Mouse (Mus musculus): ENCODE measurements around the gene Pip5k1c.

The Pip5k1c gene

DNA sequence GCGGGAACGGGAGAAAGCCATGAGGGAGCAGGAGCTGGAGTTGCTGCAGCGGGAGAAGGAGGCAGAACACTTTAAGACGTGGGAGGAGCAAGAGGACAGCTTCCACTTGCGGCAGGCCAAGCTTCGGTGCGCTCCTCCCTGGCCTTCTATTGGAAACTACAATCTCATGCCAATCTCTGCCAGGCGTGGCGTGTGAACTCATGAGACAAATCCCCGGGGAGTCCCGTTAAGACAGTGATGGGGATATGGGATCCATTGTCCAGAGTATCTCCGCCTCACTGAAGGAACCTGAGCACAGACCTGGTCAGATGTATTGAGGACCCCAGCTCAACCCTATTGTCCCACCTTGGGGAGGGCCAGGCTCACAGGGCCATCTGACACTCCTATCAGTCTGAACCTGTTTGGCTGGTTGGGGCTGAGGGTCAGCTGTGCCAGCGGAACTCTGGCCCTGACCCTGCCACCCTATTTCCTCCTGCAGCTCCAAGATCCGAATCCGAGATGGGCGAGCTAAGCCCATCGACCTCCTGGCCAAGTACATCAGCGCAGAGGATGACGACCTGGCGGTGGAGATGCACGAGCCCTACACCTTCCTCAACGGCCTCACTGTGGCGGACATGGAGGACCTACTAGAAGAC is 30.5 kb downstream of the Pip5k1c start:
- DNase-seq (ENCODE audit: low read depth), result no peak

DNA sequence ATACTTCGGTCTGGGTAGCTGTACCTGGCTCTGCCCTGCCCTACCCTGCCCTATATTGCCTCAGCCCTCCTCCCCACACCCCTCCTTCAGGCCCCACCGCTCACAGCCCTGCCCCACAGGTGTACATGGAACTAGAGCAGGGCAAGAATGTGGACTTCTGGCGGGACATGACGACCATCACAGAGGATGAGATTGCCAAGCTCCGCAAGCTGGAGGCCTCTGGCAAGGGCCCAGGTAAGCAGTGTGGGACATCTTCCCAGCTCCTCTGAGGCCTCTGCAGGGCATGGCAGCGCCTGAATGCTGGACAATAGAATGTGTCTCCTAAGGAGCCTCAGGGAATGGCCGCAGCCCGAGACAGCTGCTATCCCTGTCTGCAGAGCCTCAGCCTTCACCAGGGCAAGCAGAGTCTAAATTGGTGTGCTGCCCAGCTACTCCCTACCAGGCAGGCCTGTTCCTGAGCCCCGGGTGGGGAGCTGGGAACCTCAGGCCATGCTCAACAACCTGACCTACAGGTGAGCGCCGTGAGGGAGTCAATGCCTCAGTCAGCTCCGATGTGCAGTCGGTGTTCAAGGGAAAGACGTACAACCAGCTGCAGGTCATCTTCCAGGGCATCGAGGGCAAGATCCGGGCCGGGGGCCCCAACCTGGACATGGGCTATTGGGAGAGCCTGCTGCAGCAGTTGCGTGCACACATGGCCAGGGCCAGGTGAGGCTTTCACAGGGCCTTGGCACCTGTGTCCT is 31.2 kb downstream of the Pip5k1c start:
- no peak for DNase-seq (ENCODE audit: low read depth)

DNA sequence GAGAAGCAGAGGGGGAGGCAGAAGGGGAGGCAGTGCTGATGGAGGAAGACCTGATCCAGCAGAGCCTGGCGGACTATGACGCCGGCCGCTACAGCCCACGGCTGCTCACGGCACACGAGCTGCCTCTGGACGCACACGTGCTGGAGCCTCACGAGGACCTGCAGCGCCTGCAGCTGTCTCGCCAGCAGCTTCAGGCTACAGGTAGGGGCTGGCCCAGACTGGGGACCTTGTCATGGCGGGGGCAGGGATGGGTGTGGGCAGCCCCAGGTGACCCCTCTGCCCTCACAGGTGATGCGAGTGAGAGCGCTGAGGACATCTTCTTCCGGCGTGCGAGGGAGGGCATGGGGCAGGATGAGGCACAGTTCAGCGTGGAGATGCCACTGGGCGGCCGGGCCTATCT is 32.4 kb downstream of the Pip5k1c start:
- DNase-seq (ENCODE audit: low read depth), result no peak

GRCm38 (mm10) chr10:81325781-81326180 is 33.0 kb downstream of the Pip5k1c start:
- no peak for DNase-seq (ENCODE audit: low read depth)

DNA sequence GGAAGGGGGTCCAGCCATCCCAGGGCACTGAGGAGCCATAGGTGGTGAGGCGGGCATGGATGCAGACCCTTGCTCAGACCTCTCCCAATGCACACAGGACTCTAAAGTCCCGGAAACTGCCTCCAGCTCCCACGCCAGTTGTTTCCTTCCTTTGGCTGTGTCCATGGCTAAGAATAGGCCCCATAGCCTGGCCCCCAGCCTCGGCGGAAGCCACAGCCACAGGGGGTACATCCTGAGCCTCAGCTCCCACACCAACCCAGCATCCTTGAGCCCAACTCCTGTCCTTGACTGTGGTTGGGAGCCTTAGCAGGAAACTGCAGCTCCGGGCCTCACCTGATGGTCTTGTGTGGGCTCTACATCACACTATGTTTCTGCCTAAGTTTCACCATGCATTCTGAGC is 34.1 kb downstream of the Pip5k1c start:
- DNase-seq (ENCODE audit: low read depth), result no peak

DNA sequence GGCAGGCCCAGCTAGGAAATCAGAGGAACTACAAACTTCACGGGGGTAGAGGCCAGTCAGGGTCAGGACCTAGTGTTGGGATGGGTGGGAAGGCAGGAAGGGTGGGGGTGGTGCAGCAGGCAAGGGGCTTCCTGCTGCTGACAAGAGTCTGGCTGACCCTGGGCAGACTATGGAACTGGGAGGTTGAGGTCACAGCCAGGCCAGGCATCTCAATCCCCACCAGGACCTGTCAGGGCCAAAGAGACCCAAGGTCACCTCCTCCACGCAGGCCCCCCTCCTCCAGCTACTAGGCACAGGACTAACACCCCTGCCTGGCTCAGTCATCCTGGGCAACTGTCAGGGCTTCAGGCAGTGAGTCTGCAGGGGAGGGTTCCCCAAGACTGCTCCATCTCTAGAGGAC is 35.2 kb downstream of the Pip5k1c start:
- no peak for DNase-seq (ENCODE audit: low read depth)

DNA sequence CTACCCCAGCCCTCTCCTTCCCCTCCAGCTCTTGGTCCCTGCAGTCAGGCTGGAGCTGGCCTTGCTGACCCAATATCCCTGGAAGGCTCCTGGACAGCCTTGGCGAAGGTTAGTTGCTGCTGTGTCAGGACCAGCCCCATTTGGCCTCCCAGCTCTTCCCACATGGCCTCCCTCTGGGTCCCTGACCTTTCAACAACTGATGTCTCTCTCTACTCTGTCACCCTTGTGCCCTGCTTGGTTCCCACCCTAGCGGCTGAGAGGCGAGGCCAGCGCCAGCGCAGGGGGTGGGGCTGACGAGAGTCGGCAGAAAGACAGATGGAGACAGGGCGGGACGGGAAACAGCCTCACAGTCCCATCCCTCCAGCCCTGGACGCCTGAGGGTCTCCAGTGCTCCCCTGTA is 35.6 kb downstream of the Pip5k1c start, which contains the start of gene Tbxa2r:
TSS of gene Tbxa2r (plus strand) at position 346 of the 400 bp plus-strand sequence.
- no peak for DNase-seq (ENCODE audit: low read depth)

DNA sequence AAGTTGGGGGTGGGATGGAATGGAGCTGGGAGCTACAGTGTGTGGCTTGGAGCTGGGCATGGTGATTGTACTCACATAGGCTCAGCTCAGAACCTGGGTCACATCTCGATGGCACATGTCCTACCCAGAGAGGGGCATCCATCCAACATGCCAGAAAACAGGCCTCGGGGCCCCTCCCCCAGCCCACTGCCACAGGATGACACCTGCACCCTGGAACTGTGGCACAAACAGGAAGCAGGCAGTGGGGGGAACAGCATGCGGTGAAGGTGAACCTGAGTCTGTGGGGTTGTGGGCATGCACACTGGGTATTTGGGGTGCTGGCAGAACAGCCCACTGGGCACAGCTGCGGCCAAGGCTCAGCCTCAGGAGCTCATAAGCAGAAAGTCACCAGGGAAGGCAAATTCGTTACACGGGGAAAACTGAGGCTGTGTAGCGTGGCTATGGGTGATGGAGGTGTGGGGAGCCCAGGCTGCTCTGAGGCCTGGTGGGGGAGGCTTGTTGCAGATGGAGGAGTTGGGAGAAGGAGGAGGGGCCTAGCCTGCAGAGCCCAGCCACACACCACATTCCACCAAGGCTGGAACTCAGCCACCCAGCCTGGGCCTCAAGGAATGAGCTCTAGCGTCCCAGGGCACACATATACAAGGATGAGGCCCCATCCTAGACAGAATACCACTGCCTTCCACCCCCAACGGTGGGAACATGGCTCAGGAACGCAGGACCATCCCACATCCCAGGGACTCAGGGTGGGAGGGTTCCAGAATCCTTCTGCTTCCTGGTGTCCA is 36.6 kb downstream of the Pip5k1c start:
- no peak for DNase-seq (ENCODE audit: low read depth)

DNA sequence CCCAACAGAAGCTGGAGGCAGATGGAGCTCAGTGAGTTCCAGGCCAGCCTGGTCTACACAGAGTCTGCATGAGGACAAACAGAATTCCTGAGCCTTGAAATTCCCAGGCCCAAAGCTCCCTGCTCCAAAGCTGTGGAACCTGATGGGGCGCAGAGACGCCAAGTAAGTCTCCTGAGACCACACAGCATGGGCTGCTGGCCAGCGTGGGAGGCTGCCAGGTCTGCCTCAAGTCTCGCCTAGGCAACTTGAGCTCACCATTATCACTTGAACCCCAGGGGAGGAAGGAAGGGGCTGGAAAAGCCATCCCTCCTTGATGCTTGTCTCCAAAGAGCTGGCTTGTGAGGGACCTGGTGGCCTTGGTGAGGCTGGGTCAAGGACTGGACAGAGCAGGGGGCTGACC is 37.2 kb downstream of the Pip5k1c start:
- no peak for DNase-seq (ENCODE audit: low read depth)

DNA sequence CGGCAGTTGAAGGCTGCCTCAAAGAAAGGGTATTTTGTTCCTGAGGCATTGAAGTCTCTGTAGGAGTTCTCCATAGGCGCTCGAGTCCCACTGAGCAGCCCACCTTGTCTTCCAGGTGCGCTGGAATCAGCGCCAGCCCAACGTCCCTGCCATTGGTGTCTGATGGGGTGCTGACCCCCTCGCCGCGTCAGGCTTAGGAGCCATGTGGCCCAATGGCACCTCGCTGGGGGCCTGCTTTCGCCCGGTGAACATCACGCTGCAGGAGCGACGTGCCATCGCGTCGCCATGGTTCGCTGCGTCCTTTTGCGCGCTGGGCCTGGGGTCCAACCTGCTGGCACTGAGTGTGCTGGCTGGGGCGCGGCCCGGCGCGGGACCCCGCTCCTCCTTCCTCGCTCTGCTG is 39.5 kb downstream of the Pip5k1c start:
- DNase-seq (ENCODE audit: low read depth), result no peak

- DNase-seq (ENCODE audit: low read depth), result no peak
These were observed 41.6 kb downstream of the Pip5k1c start for GRCm38 (mm10) chr10:81334324-81334723.

GRCm38 (mm10) chr10:81335393-81336340 is 42.9 kb downstream of the Pip5k1c start:
- no peak for DNase-seq (ENCODE audit: low read depth)

GRCm38 (mm10) chr10:81336558-81336957 is 43.8 kb downstream of the Pip5k1c start:
- DNase-seq (ENCODE audit: low read depth), result no peak

GRCm38 (mm10) chr10:81340551-81341332 is 48.0 kb downstream of the Pip5k1c start:
- no peak for DNase-seq (ENCODE audit: low read depth)

DNA sequence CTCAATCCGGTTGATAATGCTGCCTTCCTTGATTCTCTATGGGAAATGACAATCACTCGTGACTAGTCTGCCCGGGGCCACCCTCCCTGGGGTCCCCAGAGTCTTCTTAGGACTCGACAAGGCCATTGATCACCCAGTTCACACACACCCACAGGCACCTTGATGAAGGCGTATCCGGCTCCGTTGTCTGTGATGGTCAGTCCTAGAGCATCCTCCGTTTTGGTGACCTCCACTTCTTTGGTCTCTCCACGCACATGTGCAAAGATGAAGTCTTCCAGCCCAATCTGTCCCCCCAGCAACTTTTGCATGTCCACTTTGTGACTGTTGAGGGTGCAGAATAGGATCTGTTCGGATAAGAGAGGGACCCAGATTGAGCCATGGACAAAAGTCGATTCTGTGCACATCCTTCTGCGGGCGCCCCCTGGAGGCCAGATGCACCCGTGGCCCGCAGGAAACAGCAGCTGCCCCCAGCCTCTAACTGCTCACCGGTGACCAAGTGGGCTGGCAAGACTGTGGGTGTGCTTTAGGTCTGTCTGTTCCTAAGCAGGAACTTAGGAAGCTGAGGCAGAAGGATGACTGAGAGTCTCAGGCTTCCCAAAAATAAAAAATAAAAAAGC is 48.7 kb downstream of the Pip5k1c start:
- DNase-seq (ENCODE audit: low read depth), result no peak

- no peak for DNase-seq (ENCODE audit: low read depth)
These were observed 50.1 kb downstream of the Pip5k1c start, which contains the start of gene Gipc3 for GRCm38 (mm10) chr10:81342686-81343505. Gene Gipc3 (minus strand): TSS chr10:81343266.

- DNase-seq (ENCODE audit: low read depth), result no peak
These were observed 51.8 kb downstream of the Pip5k1c start for GRCm38 (mm10) chr10:81344421-81345161.

- no peak for DNase-seq (ENCODE audit: low read depth)
These were observed 52.4 kb downstream of the Pip5k1c start for GRCm38 (mm10) chr10:81345162-81345534.
